Mouse (Mus musculus) heart, postnatal 0 days (tissue): ENCODE results near the gene Astn2.

Experiments
- CTCF ChIP-seq: IDR thresholded peaks from 2 replicates; pipeline ENCODE4 v1.5.1; 2016; ENCODE audit warnings: antibody characterized with exemption, control low read depth, low read depth
- EP300 ChIP-seq: IDR thresholded peaks from 2 replicates; pipeline ENCODE4 v1.6.1; 2016; ENCODE audit warnings: antibody characterized with exemption, low read depth

DNA sequence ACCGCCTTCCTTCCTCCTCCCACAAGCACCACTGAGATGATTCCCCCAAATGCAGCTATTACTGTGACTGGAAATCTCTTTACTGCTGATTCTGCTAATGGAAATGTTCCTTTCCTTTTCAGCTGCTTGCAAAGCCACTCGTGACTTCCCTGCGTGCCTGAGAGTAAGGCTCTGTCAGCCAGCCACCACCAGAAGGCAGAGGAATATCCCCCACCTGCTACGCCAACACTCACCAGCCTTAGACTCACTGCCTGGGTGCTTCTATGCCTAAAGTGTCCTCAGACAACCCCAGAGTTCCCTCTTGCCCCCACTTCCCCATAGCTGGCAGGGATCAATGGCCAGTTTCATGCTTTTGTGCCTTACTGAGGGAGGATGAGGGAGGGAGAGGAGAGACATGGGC, 11.1 kb downstream of the Astn2 start:
- TF ChIP-seq CTCF = no peak
- TF ChIP-seq EP300 = no peak
